18 mouse cellular contexts compared by ENCODE assay signal in genomic region chr4:23050701-23051317, GRCm38 (mm10).
A peak's percentile ranks its signal among the peaks of the same experiment; 100 is the strongest.
DNase-seq lines count a peak whose midpoint lies in the region; ATAC-seq lines count a peak whose summit lies in the region.
"Had no signal": no experiment of that assay in that cellular context is flagged by ENCODE, and none has a peak within 500 bp of the region (broad histone marks: within the 10 kb centered on the region; RNA-seq: fewer than 3 reads in every experiment).

No protein-coding gene starts in this region.

- H3K4me1 ChIP-seq in forebrain, embryonic 14.5 days (ENCODE audit: control insufficient read depth, insufficient read depth, low read length) = no peaks in the 10 kb centered on the region
- H3K4me1 ChIP-seq in forebrain, embryonic 11.5 days (replicated peaks; ENCODE audit: control insufficient read depth, insufficient read depth, low read length) = no peaks in the 10 kb centered on the region
- H3K4me1 ChIP-seq in embryonic facial prominence, embryonic 13.5 days = peaks cover 7% of the 10 kb centered on the region; the same call in 1 of the 2 replicates
- H3K4me1 ChIP-seq in hindbrain, embryonic 16.5 days (ENCODE audit: control insufficient read depth, insufficient read depth, low read depth, low read length) = no peaks in the 10 kb centered on the region
- H3K4me1 ChIP-seq in neural tube, embryonic 12.5 days = no peaks in the 10 kb centered on the region
- H3K4me1 ChIP-seq: embryonic facial prominence, embryonic 15.5 days had no signal

- 58% methylated on average over 9 of the region's 9 CpGs for WGBS in forebrain, embryonic 14.5 days
- WGBS in forebrain, embryonic 11.5 days = 79% methylated on average over 9 of the region's 9 CpGs
- WGBS in embryonic facial prominence, embryonic 13.5 days = 33% methylated on average over 9 of the region's 9 CpGs
- 54% methylated on average over 9 of the region's 9 CpGs for WGBS in hindbrain, embryonic 16.5 days
- WGBS in neural tube, embryonic 12.5 days = 65% methylated on average over 9 of the region's 9 CpGs

- no peaks in the 10 kb centered on the region for H3K36me3 ChIP-seq in forebrain, embryonic 14.5 days (ENCODE audit: control insufficient read depth, insufficient read depth, low read length)
- no peaks in the 10 kb centered on the region for H3K36me3 ChIP-seq in forebrain, embryonic 11.5 days (ENCODE audit: control insufficient read depth, insufficient read depth, low read length)
- no peaks in the 10 kb centered on the region for H3K36me3 ChIP-seq in embryonic facial prominence, embryonic 13.5 days
- no peaks in the 10 kb centered on the region for H3K36me3 ChIP-seq in hindbrain, embryonic 16.5 days (ENCODE audit: control insufficient read depth, insufficient read depth, low read length)
- no peaks in the 10 kb centered on the region for H3K36me3 ChIP-seq in neural tube, embryonic 12.5 days
- H3K36me3 ChIP-seq: embryonic facial prominence, embryonic 15.5 days had no signal

- DNase-seq in forebrain, embryonic 14.5 days (ENCODE audit: low spot score) = peak; percentile 14
- DNase-seq in forebrain, embryonic 11.5 days (ENCODE audit: low spot score) = no peak
- no peak for DNase-seq in cerebellum, adult 9-11 months
- DNase-seq in left cerebral cortex, postnatal 36 days (ENCODE audit: low spot score in 2 of 2) = no peak
- DNase-seq: adrenal gland, postnatal 36 days; cerebellum, adult 2 months; kidney, adult 18-20 months; kidney, postnatal 14 days; lung, adult 18-20 months; lung, postnatal 14 days; right cerebral cortex, adult 18-20 months had no signal

- H3K27me3 ChIP-seq in forebrain, embryonic 14.5 days (replicated peaks; ENCODE audit: control insufficient read depth, insufficient read depth, low read length) = no peaks in the 10 kb centered on the region
- no peaks in the 10 kb centered on the region for H3K27me3 ChIP-seq in forebrain, embryonic 11.5 days (ENCODE audit: control insufficient read depth, insufficient read depth, low read length)
- peaks cover 12% of the 10 kb centered on the region for H3K27me3 ChIP-seq in embryonic facial prominence, embryonic 13.5 days
- no peaks in the 10 kb centered on the region for H3K27me3 ChIP-seq in hindbrain, embryonic 16.5 days (replicated peaks; ENCODE audit: control insufficient read depth, insufficient read depth, low read length)
- H3K27me3 ChIP-seq in neural tube, embryonic 12.5 days (replicated peaks) = no peaks in the 10 kb centered on the region
- H3K27me3 ChIP-seq: CH12.LX; embryonic facial prominence, embryonic 15.5 days had no signal

- no peak overlapping the region for H3K4me2 ChIP-seq in forebrain, embryonic 14.5 days (ENCODE audit: low read length)
- H3K4me2 ChIP-seq in forebrain, embryonic 11.5 days (ENCODE audit: low read depth, low read length, severe bottlenecking) = no peak overlapping the region
- H3K4me2 ChIP-seq in embryonic facial prominence, embryonic 13.5 days = 0 out of 2 replicates have a peak overlapping the region, but pooled peaks have one; percentile 22
- H3K4me2 ChIP-seq in hindbrain, embryonic 16.5 days (ENCODE audit: low read length) = no peak overlapping the region
- no peak overlapping the region for H3K4me2 ChIP-seq in neural tube, embryonic 12.5 days (replicated peaks)
- H3K4me2 ChIP-seq: embryonic facial prominence, embryonic 15.5 days; liver, embryonic 11.5 days had no signal

- intact Hi-C loops in left cerebral cortex, postnatal 36 days (cut with DNase I) = no loop called here

- H3K9me3 ChIP-seq in forebrain, embryonic 14.5 days (replicated peaks; ENCODE audit: control insufficient read depth, low read length) = no peaks in the 10 kb centered on the region
- H3K9me3 ChIP-seq in forebrain, embryonic 11.5 days (ENCODE audit: control insufficient read depth, low read length) = no peaks in the 10 kb centered on the region
- no peaks in the 10 kb centered on the region for H3K9me3 ChIP-seq in embryonic facial prominence, embryonic 13.5 days
- H3K9me3 ChIP-seq in hindbrain, embryonic 16.5 days (ENCODE audit: control insufficient read depth, low read length) = no peaks in the 10 kb centered on the region
- H3K9me3 ChIP-seq in neural tube, embryonic 12.5 days = no peaks in the 10 kb centered on the region
- H3K9me3 ChIP-seq: embryonic facial prominence, embryonic 15.5 days had no signal

- no peak overlapping the region for H3K27ac ChIP-seq in forebrain, embryonic 14.5 days (ENCODE audit: low read depth, low read length)
- H3K27ac ChIP-seq in forebrain, embryonic 11.5 days (ENCODE audit: low read depth, low read length) = no peak overlapping the region
- no peak overlapping the region for H3K27ac ChIP-seq in embryonic facial prominence, embryonic 13.5 days
- no peak overlapping the region for H3K27ac ChIP-seq in hindbrain, embryonic 16.5 days (ENCODE audit: low read depth, low read length)
- no peak overlapping the region for H3K27ac ChIP-seq in neural tube, embryonic 12.5 days
- H3K27ac ChIP-seq: embryonic facial prominence, embryonic 15.5 days; stomach, postnatal 0 days had no signal

- H3K9ac ChIP-seq in forebrain, embryonic 14.5 days (ENCODE audit: low read length) = no peak overlapping the region
- no peak overlapping the region for H3K9ac ChIP-seq in forebrain, embryonic 11.5 days (ENCODE audit: low read length)
- H3K9ac ChIP-seq in embryonic facial prominence, embryonic 13.5 days = no peak overlapping the region
- H3K9ac ChIP-seq in hindbrain, embryonic 16.5 days (ENCODE audit: low read depth, low read length) = no peak overlapping the region
- no peak overlapping the region for H3K9ac ChIP-seq in neural tube, embryonic 12.5 days
- H3K9ac ChIP-seq: embryonic facial prominence, embryonic 15.5 days had no signal

- no peak overlapping the region for H3K4me3 ChIP-seq in forebrain, embryonic 14.5 days (ENCODE audit: low read depth, low read length)
- no peak overlapping the region for H3K4me3 ChIP-seq in forebrain, embryonic 11.5 days (ENCODE audit: low read depth, low read length)
- no peak overlapping the region for H3K4me3 ChIP-seq in embryonic facial prominence, embryonic 13.5 days
- no peak overlapping the region for H3K4me3 ChIP-seq in hindbrain, embryonic 16.5 days (ENCODE audit: low read length)
- no peak overlapping the region for H3K4me3 ChIP-seq in neural tube, embryonic 12.5 days
- H3K4me3 ChIP-seq: embryonic facial prominence, embryonic 15.5 days had no signal

- ATAC-seq in forebrain, embryonic 14.5 days = peak; percentile 52
- no peak for ATAC-seq in forebrain, embryonic 11.5 days (replicated peaks; ENCODE audit: low FRiP score)
- no peak for ATAC-seq in embryonic facial prominence, embryonic 13.5 days (ENCODE audit: insufficient number of reproducible peaks, insufficient read depth, low FRiP score, low TSS enrichment, low read depth)
- peak; percentile 52 for ATAC-seq in hindbrain, embryonic 16.5 days
- ATAC-seq in neural tube, embryonic 12.5 days (ENCODE audit: low FRiP score, low read depth) = peak; percentile 72; the same call in 1 of the 2 replicates

Comparison
In these comparisons a context has a peak if more than half of its experiments do, and no peak if none do; other contexts are left out.
1. ATAC-seq: peak in forebrain, embryonic 14.5 days (single experiment), hindbrain, embryonic 16.5 days (single experiment) and neural tube, embryonic 12.5 days (single experiment); none in forebrain, embryonic 11.5 days (single experiment) and embryonic facial prominence, embryonic 13.5 days (single experiment).